Mouse (Mus musculus) limb, embryonic 10.5 days (tissue): ENCODE measurements around the gene Gnptab. TPM values are rescaled to one million over a fixed set of nuclear protein-coding genes. Genes with fewer than 3 reads are reported as not detected.
A peak's percentile ranks its signal among the peaks of the same experiment; 100 is the strongest.

ENCODE experiments used
- DNase-seq: peaks from one replicate; pipeline ENCODE4 v3.0.0-alpha.2; 2017; ENCODE audit warnings: low spot score
- H3K27ac ChIP-seq: fragments of 300-500 bp; sonication (generic); 2 replicates; pipeline ENCODE4 v1.5.1; 2016; ENCODE audit warnings: mild to moderate bottlenecking
- H3K27me3 ChIP-seq: fragments of 300-500 bp; sonication (generic); 2 replicates; pipeline ENCODE4 v1.6.1; 2016; ENCODE audit warnings: low read depth, mild to moderate bottlenecking; ENCODE audit not compliant: poor library complexity, severe bottlenecking
- H3K36me3 ChIP-seq: fragments of 300-500 bp; sonication (generic); 2 replicates; pipeline ENCODE4 v1.6.1; 2016; ENCODE audit warnings: mild to moderate bottlenecking, moderate library complexity
- H3K4me1 ChIP-seq: fragments of 300-500 bp; sonication (generic); 2 replicates; pipeline ENCODE4 v1.6.1; 2016
- H3K4me3 ChIP-seq: fragments of 300-500 bp; sonication (generic); 2 replicates; pipeline ENCODE4 v1.5.1; 2016; ENCODE audit warnings: mild to moderate bottlenecking, moderate library complexity
- H3K9me3 ChIP-seq: fragments of 300-500 bp; sonication (generic); replicated peaks from 2 replicates; pipeline ENCODE4 v1.6.1; 2016; ENCODE audit warnings: mild to moderate bottlenecking
- WGBS: fragments of 180-500 bp; shearing (Covaris S2); methylation state at CpG from one replicate; pipeline ENCODE4 v1.1.7; 2016; 5-methylcytosine and 5-hydroxymethylcytosine counted together
- polyA plus RNA-seq: library from polyadenylated mRNA; unstranded; fragments of >200 nt; fragmentation: Nextera tagmentation; extraction: Ambion mirVana; gene quantifications from 2 replicates; pipeline ENCODE4 v1.2.1, GENCODE M21; 2016

Gene Gnptab
- polyA plus RNA-seq, 1 experiment from 2014 or later: 8.6 TPM

DNA sequence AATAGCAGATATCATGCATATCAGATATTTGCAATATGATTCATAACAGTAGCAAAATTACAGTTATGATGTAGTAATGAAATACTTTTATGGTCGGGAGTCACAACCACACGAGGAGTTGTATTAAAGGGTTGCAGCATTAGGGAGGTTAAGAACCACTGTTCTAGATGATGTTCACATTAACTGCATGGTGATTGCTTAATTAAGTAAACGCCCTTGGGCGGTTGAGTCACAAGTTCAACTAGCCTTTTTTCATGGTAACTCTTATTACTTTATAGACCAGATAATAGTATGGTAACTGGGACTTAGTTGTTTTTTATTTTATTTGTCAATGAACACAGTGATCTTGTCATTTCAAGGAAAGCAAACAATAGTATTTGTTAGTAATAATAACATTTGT lies 24.1 kb downstream of the Gnptab start:
- Histone ChIP-seq H3K4me3 (no peak overlapping the region), H3K27ac (no peak overlapping the region), H3K36me3 (peaks cover 8% of the 10 kb centered on the region), H3K4me1 (no peaks in the 10 kb centered on the region), H3K9me3 (no peaks in the 10 kb centered on the region), H3K27me3 (no peaks in the 10 kb centered on the region)
- no peak for DNase-seq
- WGBS: 93% methylated on average over 4 of the region's 4 CpGs

DNA sequence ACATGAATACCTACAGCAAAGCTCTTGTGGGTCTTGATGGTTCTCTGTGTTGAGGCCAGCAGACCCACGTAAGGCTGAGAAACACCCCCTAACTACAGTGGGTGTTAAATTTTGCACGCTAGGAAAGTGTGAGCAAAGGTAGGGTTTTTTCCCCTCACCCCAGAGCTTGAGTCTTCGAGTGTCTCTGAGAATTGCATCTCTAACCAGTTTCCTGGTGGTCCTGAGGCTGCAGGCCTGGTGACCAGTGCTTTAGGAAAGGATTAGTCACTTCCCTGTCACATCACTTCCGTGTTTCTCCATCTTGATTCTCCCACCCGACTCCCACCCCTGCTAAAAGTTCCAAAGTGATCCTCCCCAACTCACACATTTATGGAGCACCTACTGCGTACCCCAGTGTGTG lies 25.3 kb downstream of the Gnptab start:
- no peaks in the 10 kb centered on the region for H3K27me3 ChIP-seq
- H3K4me3 ChIP-seq: no peak overlapping the region
- peaks cover 8% of the 10 kb centered on the region for H3K36me3 ChIP-seq
- WGBS: 66% methylated on average over 6 of the region's 6 CpGs
- no peaks in the 10 kb centered on the region for H3K4me1 ChIP-seq
- no peak overlapping the region for H3K27ac ChIP-seq
- DNase-seq: no peak
- H3K9me3 ChIP-seq: no peaks in the 10 kb centered on the region

DNA sequence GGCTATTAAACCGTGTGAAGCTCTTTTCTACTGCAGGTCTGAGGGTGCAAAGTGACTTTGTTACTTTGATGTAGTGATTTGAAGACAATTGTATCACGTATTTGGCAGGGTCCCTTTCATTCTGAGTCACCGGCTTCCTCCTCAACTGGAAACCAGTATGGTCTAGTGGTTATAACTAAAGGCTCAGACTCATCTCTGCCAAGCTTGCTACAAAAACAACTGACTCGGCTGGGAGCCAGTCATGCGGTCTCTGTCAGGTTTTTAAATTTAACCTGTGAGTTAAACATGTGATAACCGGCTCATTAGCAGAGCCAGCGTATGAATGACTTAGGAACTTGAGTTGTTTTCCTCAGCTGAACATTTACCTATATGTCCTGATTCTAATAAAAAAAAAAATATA lies 26.9 kb downstream of the Gnptab start:
- 87% methylated on average over 7 of the region's 7 CpGs for WGBS
- H3K4me3 ChIP-seq: no peak overlapping the region
- peaks cover 8% of the 10 kb centered on the region for H3K36me3 ChIP-seq
- no peaks in the 10 kb centered on the region for H3K4me1 ChIP-seq
- H3K27ac ChIP-seq: no peak overlapping the region
- DNase-seq: no peak
- H3K9me3 ChIP-seq: no peaks in the 10 kb centered on the region
- H3K27me3 ChIP-seq: no peaks in the 10 kb centered on the region

DNA sequence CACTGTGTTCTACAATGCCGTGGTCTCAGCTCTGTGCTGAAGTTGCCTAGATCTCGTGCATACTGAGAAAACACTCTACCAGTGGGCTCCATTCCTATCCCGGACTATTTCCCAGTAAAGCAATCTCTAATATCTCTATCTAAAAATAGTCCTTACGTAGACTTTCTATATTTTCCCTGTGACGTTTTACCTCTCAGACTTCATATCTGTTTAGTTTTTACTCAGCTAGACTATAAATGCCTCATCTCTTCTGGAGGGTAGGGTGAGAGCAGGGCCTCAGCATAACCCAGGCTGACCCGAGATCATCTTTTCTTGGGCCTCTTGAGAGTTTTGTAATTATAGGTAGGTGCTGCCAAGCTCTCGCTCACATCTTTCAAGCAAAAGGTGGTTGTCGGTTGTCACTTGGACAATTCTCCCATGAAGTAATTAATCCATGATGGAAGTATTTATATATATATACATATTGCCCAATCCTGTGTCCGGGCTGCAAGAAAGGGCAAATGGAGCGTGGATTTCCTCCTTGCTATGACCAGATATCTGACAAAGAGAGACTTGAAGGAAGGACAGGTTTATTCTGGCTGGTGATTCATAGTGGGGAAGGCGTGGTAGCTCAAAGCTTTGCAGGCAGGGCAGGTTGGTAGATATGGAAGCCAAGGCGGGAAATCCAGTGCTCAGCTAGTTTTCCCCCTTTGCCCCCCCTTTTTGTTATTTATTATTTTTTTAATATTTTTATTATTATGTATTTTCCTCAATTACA lies 29.1 kb downstream of the Gnptab start:
- WGBS: 94% methylated on average over 12 of the region's 12 CpGs
- no peak overlapping the region for H3K4me3 ChIP-seq
- no peak for DNase-seq
- H3K36me3 ChIP-seq: no peaks in the 10 kb centered on the region
- peaks cover 10% of the 10 kb centered on the region; the same call in 1 of the 2 replicates for H3K4me1 ChIP-seq
- no peak overlapping the region for H3K27ac ChIP-seq
- no peaks in the 10 kb centered on the region for H3K9me3 ChIP-seq
- H3K27me3 ChIP-seq: no peaks in the 10 kb centered on the region

DNA sequence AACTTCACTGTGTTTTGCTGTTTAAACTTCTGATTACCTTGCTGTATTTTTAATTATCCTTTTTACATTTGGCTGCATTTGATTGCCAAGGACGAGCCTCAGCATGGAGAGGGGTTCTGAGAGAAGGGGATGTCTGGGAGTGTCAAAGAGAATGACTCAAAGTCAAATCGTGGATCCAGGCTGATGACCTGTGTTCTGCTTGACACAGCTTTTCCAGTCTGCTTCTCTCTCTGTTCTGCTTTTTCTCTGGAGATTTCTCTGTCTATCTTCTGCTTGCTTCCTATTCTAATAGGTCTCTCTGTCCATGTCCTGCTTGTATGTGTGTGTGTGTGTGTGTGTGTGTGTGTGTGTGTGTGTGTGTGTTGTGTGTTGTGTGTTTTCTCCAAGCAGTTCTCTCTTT lies 30.8 kb downstream of the Gnptab start:
- Histone ChIP-seq H3K4me3 (no peak overlapping the region), H3K9me3 (no peaks in the 10 kb centered on the region), H3K4me1 (peaks cover 10% of the 10 kb centered on the region; the same call in 1 of the 2 replicates), H3K27ac (no peak overlapping the region), H3K27me3 (no peaks in the 10 kb centered on the region), H3K36me3 (no peaks in the 10 kb centered on the region)
- 70% methylated on average over 2 of the region's 2 CpGs for WGBS
- no peak for DNase-seq

DNA sequence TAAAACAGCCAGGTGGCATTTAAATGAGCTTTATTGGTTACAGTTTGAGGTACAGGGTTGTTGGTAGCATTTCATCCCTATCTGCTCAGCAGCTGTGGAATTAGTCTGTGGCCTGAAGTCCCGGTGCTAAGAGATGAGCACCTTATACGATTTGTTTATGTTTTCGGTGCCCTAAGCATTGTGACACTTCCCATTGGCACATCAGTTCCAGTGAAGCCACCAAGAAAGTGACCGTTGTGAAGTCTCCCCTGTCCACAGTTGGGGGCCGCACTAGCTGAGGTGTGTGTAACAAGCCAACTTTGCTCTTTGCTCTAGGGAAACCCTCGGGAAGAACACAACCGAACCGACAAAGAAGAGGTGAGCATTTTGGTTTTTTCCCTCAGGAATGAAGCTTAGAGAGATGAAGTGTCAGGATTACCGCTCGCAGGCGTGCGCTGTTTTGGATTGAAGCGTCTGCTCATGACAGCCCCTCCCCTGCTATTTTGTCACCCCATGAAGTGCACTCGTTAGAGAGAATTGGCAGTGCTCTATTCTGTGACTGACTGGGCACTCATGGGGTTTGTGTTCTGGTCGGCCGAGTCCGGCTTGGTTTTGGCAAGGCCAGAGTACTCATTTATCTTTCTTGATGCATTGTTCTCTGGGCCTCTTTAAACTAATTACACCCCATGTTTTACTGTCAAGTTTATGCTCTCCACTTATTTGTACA lies 33.5 kb downstream of the Gnptab start:
- H3K27ac ChIP-seq: no peak overlapping the region
- WGBS: 67% methylated on average over 17 of the region's 17 CpGs
- DNase-seq: no peak

DNA sequence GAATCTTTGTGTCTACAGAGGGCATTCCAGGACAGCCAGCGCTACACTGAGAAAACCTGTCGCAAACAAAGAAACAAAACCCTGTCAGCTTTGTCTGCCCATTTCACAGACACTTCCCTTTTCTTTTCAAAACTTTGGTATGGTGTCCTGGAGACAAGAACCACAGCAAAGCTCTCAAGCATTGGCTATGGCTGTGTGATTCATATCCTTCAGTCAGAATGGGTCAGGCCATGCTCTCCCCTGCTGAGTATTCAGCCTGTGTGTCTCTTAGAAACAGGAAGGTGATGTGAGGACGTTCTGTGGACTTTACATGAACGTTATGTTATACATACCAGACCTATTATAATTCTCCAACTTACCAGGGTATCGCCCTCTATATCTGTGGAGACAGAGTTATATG lies 38.8 kb downstream of the Gnptab start:
- H3K27ac ChIP-seq: no peak overlapping the region

More for the DNA sequence above, 33.5 kb downstream of the Gnptab start:
- 0 out of 2 replicates have a peak, but pooled peaks cover 4% of the 10 kb centered on the region for H3K36me3 ChIP-seq
- no peaks in the 10 kb centered on the region for H3K9me3 ChIP-seq
- no peaks in the 10 kb centered on the region for H3K27me3 ChIP-seq
- no peak overlapping the region for H3K4me3 ChIP-seq
- H3K4me1 ChIP-seq: peaks cover 10% of the 10 kb centered on the region; the same call in 1 of the 2 replicates

DNA sequence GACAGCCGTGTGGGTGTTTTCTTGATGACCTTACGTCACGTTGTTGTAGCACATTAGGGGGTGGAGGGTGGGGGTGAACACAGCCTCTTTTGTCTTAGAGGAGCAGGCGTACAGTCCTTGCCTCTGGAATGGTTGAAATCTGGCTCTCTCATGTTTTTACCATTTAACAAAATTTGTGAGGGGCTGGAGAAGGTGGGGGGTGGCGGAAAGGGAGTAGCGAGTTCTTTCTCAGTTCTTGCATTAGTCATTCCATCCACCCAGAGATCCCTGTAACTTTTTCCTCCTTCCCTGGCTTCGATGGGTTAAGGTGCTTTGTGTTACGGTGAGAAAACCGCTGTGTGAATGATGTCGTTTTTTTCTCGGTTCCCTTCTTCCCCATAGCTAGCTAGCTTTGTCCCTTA lies 41.2 kb downstream of the Gnptab start:
- Histone ChIP-seq H3K9me3 (no peaks in the 10 kb centered on the region), H3K36me3 (peaks cover 13% of the 10 kb centered on the region), H3K27me3 (no peaks in the 10 kb centered on the region), H3K4me1 (no peaks in the 10 kb centered on the region), H3K27ac (no peak overlapping the region), H3K4me3 (no peak overlapping the region)
- no peak for DNase-seq
- 89% methylated on average over 11 of the region's 11 CpGs for WGBS

More for the DNA sequence above, 38.8 kb downstream of the Gnptab start:
- no peaks in the 10 kb centered on the region for H3K27me3 ChIP-seq
- no peak overlapping the region for H3K4me3 ChIP-seq
- 0 out of 2 replicates have a peak, but pooled peaks cover under 1% of the 10 kb centered on the region for H3K4me1 ChIP-seq
- no peaks in the 10 kb centered on the region for H3K9me3 ChIP-seq
- peaks cover 11% of the 10 kb centered on the region for H3K36me3 ChIP-seq
- 93% methylated on average over 5 of the region's 5 CpGs for WGBS
- no peak for DNase-seq

DNA sequence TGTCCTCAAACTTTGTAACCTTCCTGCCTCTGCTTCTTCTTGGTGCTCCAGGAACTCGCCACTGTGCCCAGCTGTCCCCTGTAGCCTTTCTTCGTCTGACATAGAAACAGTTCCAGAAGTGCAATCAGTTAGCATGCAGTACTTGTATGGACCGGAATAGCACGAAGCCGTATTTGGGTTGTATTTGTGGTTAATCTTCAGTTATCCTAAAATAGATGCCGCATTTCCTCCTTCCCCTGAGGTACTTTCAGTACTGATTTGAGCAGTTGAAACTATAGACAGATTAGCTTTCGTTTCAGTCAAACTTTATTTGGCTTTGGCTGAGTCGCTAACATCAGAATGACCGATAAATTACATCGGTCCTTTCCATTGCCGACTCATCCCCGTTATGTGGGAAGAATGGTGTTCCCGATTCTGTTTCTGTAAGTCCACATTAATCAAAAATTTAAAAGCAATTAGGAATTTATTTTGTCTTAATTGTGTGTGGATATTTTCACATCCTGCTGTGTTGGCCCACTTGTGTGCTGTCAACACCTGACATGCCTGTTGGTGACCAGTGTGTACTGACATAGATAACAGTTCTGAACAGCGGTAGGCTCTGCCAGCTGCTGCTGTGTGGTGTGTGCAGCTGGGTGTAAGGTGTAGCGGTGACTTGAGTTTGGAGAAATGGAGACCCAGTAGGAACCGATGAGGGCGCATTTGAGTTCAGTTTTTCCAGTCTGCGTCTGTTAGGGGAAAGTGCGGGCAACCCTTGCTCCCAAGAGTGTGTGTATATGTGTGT lies 41.9 kb downstream of the Gnptab start:
- H3K4me1 ChIP-seq: no peaks in the 10 kb centered on the region
- H3K4me3 ChIP-seq: no peak overlapping the region
- H3K27ac ChIP-seq: no peak overlapping the region
- DNase-seq: no peak
- WGBS: 96% methylated on average over 19 of the region's 19 CpGs
- H3K27me3 ChIP-seq: no peaks in the 10 kb centered on the region
- H3K9me3 ChIP-seq: no peaks in the 10 kb centered on the region
- peaks cover 9% of the 10 kb centered on the region for H3K36me3 ChIP-seq

DNA sequence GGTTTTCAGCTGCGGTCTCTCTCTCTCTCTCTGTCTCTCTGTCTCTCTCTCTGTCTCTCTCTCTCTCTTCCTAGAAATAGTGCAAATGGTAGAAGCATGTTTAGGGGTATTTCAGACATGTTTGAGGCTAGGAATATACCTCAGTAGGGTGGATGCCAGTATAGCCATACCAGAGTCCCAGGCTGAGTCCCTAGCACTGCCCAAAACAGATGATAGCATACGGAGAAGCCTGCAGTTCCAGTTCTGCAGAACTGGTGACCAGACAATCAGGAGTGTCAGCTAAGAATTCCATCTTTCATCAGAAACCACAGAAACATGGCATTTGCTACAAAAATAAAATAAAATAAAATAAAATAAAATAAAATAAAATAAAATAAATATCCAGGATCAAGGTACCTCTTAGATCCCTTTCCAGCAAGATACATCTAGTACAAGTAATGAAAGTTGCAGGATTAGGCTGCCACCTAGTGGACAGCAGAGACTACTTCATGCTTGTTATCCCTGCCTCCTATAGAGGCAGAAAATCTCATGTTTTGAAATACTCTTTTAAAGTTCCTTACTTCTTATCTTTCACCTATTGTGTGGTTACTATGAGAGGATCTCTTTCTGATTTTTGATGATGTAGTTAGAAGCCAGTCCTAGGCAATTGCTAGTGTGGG lies 47.4 kb downstream of the Gnptab start:
- WGBS: 95% methylated on average over 2 of the region's 2 CpGs

DNA sequence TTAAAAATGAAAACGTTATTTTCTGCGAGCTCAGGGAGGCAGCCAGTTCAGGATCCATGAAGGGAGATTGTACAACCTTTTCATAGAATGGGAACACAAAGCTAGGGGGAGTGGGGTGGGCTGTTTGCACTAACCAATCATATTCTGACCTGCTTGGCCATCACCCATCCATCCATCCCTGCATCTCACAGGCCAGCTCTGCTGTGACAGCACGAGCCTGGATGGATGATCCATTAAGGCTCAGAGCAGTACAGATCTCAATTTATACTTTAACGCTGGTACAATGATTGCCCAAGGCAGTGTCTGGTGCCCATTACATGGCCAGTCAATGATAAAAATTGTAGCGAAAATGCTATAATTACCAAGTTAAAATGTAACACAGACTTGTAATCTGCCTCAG lies 48.0 kb downstream of the Gnptab start:
- DNase-seq: no peak
- 73% methylated on average over 5 of the region's 5 CpGs for WGBS
- Histone ChIP-seq H3K9me3 (no peaks in the 10 kb centered on the region), H3K4me1 (no peaks in the 10 kb centered on the region), H3K4me3 (no peak overlapping the region), H3K27me3 (no peaks in the 10 kb centered on the region), H3K27ac (no peak overlapping the region), H3K36me3 (peaks cover 18% of the 10 kb centered on the region)

More for the DNA sequence above, 47.4 kb downstream of the Gnptab start:
- H3K27ac ChIP-seq: no peak overlapping the region
- H3K4me3 ChIP-seq: no peak overlapping the region
- H3K36me3 ChIP-seq: peaks cover 16% of the 10 kb centered on the region
- H3K4me1 ChIP-seq: no peaks in the 10 kb centered on the region
- DNase-seq: peak; percentile 50
- no peaks in the 10 kb centered on the region for H3K9me3 ChIP-seq
- no peaks in the 10 kb centered on the region for H3K27me3 ChIP-seq

DNA sequence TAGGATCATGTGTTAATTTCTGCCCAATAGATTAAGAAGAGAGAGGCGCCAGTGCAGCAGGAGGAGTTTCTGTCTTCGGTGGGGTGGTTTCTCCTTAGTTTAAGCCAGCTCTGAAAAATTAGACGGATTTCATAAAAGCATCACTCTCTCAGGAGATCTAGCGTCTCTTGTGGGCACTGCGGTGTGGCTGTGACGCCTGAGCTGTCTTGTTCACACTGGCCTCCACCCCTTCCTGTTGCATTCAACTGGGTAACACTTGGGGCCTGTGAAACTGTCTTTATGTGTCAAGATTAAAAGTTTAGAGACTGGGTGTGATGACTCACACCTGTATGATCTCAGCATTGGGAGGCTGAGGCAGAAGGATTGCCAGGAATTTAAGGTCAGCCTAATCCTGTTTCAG lies 49.1 kb downstream of the Gnptab start:
- Histone ChIP-seq H3K9me3 (no peaks in the 10 kb centered on the region), H3K4me3 (no peak overlapping the region), H3K27ac (no peak overlapping the region), H3K36me3 (peaks cover 15% of the 10 kb centered on the region), H3K4me1 (no peaks in the 10 kb centered on the region), H3K27me3 (no peaks in the 10 kb centered on the region)
- WGBS: 95% methylated on average over 6 of the region's 6 CpGs
- DNase-seq: no peak
